Mouse (Mus musculus) CD4-positive helper T cell, adult 2 months (primary cell): ENCODE results near the gene Mras.

ENCODE experiments used
- DNase-seq: peaks from one replicate; pipeline ENCODE4 v3.0.0-alpha.2; 2012; ENCODE audit warnings: low read depth, missing footprints, low spot score

Mras gene

GRCm38 (mm10) chr9:99357921-99358692, 79.1 kb downstream of the Mras start, which contains the start of gene Esyt3:
TSS of gene Esyt3 (minus strand) at chr9:99358557.
- no peak for DNase-seq

GRCm38 (mm10) chr9:99357561-99357920, 79.6 kb downstream of the Mras start:
- no peak for DNase-seq

DNA sequence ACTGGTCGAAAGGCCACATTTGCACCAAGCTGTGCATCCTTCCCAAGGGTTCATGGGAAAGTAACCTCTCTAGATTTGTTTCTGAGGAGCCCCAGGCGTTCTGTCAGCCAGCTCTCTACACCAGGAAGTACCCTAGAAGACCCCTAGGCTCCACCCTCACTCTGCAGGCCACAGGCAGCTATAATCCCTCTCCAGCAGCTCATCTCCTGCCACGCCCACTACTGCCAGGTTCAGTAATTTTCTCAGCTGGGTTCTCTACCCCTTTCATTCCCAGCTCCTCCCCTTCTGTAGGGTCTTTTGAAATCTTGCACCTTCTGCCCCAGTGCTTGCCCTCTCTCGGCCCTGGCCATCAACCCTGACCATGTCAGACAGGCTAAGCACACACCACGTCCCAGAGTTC, 81.2 kb downstream of the Mras start:
- DNase-seq: no peak

- no peak for DNase-seq
Observed at GRCm38 (mm10) chr9:99354796-99355195, 82.4 kb downstream of the Mras start.

- no peak for DNase-seq
Observed at GRCm38 (mm10) chr9:99353390-99353789, 83.8 kb downstream of the Mras start.

- no peak for DNase-seq
Observed at GRCm38 (mm10) chr9:99352964-99353363, 84.2 kb downstream of the Mras start.

GRCm38 (mm10) chr9:99345351-99345792, 91.8 kb downstream of the Mras start:
- DNase-seq: no peak

GRCm38 (mm10) chr9:99341600-99341999, 95.6 kb downstream of the Mras start:
- no peak for DNase-seq

- no peak for DNase-seq
Observed at GRCm38 (mm10) chr9:99340126-99340525, 97.1 kb downstream of the Mras start.

- DNase-seq: no peak
Observed at GRCm38 (mm10) chr9:99339182-99339581, 98.0 kb downstream of the Mras start.

DNA sequence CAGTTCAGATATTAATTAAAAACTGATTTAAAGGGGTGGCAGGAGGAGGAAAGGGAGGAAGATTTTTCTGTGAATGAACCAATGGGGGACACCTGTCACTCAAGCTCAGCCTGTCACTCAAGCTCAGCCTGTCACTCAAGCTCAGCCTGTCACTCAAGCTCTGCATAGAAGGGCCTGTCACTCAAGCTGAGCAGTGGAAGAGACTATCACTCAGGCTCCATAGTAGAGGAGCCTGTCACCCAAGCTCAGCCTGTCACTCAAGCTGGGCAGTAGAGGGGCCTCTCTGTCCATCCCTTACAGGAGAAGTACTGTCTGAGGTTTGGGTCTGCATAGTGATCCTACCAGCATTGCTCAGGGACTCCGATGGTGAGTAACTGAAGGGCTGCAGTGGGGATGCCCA, 98.9 kb downstream of the Mras start:
- no peak for DNase-seq

- no peak for DNase-seq
Observed at GRCm38 (mm10) chr9:99336538-99336937, 100.6 kb downstream of the Mras start.
